In the genomic region with DNA sequence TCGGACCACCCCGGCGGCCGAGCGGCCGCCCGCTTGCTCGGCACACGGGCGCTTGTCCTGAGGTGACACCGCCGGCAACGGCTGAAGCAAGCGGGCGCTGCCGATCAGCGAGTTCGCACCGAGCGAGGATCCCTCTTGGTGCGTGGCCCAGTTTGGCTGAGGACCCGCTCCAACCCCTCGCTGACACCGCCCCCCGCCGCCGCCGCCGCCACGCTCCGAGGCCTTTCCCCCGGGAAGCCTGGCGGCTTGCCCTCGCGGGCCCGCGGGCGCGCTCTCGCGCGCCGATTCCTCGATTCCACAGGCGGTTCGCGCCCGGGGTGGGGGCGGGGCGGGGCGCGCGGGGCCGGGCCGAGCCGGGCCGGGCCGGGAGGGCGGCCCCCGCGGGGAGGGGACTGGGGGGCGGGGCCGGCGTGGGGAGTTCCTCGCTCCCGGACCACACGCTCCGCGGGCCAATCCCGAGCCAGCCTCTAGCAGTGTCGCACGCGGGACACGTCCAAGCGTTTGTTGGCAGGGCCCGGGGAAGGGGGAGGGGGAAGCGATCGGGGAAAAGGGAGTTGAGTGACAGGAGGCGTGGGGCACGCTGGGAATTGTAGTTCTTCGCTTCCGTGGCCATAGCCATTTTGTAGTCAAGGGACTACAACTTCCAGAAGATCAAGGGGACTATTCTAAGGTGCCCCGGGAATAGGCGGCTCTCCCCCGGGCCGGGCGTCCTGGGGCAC, we compare ENCODE assay signal across 8 mouse cellular contexts. TPM values are rescaled to one million over a fixed set of nuclear protein-coding genes. Genes with fewer than 3 reads are reported as not detected.
DNase-seq lines count a peak whose midpoint lies in the region; ATAC-seq lines count a peak whose summit lies in the region.

No protein-coding gene starts in this region.

- peak; percentile 55 for ATAC-seq in CD4-positive, CD25-positive, alpha-beta regulatory T cell, adult 4 months
- ATAC-seq in heart, embryonic 14.5 days (ENCODE audit: insufficient number of reproducible peaks, insufficient read depth, low FRiP score, low read depth), result peak; percentile 95
- peak; percentile 89 for ATAC-seq in liver, embryonic 13.5 days (ENCODE audit: low read depth)
- peak; percentile 95 for ATAC-seq in stomach, embryonic 16.5 days (ENCODE audit: insufficient read depth, low FRiP score)

- no peaks in the 10 kb centered on the region for H3K27me3 ChIP-seq in heart, embryonic 14.5 days (ENCODE audit: control insufficient read depth, insufficient read depth, low read length)
- no peaks in the 10 kb centered on the region for H3K27me3 ChIP-seq in liver, embryonic 13.5 days
- no peaks in the 10 kb centered on the region for H3K27me3 ChIP-seq in stomach, embryonic 16.5 days (ENCODE audit: control insufficient read depth, insufficient read depth, low read length)

- no peaks in the 10 kb centered on the region for H3K36me3 ChIP-seq in heart, embryonic 14.5 days (ENCODE audit: control insufficient read depth, insufficient read depth, low read length)
- no peaks in the 10 kb centered on the region for H3K36me3 ChIP-seq in liver, embryonic 13.5 days
- no peaks in the 10 kb centered on the region for H3K36me3 ChIP-seq in stomach, embryonic 16.5 days (ENCODE audit: control insufficient read depth, insufficient read depth, low read length)

- peak; percentile 96 for DNase-seq in c-Kit-negative CD71-positive TER-119-positive erythroid progenitor cells, embryonic 14.5 days (ENCODE audit: low read depth, low spot score)
- DNase-seq in fibroblast of lung, adult 2 months (ENCODE audit: low read depth), result peak; percentile 98
- peak; percentile 100 for DNase-seq in kidney, postnatal 14 days
- peak; percentile 98 for DNase-seq in liver, embryonic 13.5 days
- peak; percentile 99 for DNase-seq in neural tube, embryonic 10.5 days (ENCODE audit: extremely low spot score, low spot score)

- 1% methylated on average over 52 of the region's 87 CpGs for WGBS in heart, embryonic 14.5 days
- 1% methylated on average over 78 of the region's 87 CpGs for WGBS in liver, embryonic 13.5 days (ENCODE audit: insufficient replicate concordance)
- 1% methylated on average over 85 of the region's 87 CpGs for WGBS in stomach, embryonic 16.5 days

- H3K27ac ChIP-seq in heart, embryonic 14.5 days (replicated peaks in 1 of 2; ENCODE audit: control insufficient read depth in 1 of 2, insufficient read depth in 1 of 2, low read depth in 2 of 2, low read length in 2 of 2), result peak overlapping the region; percentile 96
- H3K27ac ChIP-seq in liver, embryonic 13.5 days, result peak overlapping the region; percentile 88
- H3K27ac ChIP-seq in stomach, embryonic 16.5 days (ENCODE audit: low read length), result peak overlapping the region; percentile 99

- no peaks in the 10 kb centered on the region for H3K9me3 ChIP-seq in heart, embryonic 14.5 days (ENCODE audit: control insufficient read depth, low read length)
- H3K9me3 ChIP-seq in liver, embryonic 13.5 days (replicated peaks), result no peaks in the 10 kb centered on the region
- H3K9me3 ChIP-seq in stomach, embryonic 16.5 days (replicated peaks; ENCODE audit: control insufficient read depth, low read length), result no peaks in the 10 kb centered on the region

- H3K9ac ChIP-seq in heart, embryonic 14.5 days (ENCODE audit: low read length), result peak overlapping the region; percentile 93
- H3K9ac ChIP-seq in liver, embryonic 13.5 days, result peak overlapping the region; percentile 95
- H3K9ac ChIP-seq in stomach, embryonic 16.5 days (ENCODE audit: low read length), result peak overlapping the region; percentile 96

- H3K4me3 ChIP-seq in heart, embryonic 14.5 days (ENCODE audit: control insufficient read depth in 1 of 2, insufficient read depth in 1 of 2, low read depth in 1 of 2, low read length in 2 of 2), result peak overlapping the region; percentile 81 to 89
- H3K4me3 ChIP-seq in liver, embryonic 13.5 days (replicated peaks), result peak overlapping the region; percentile 86
- peak overlapping the region; percentile 84 for H3K4me3 ChIP-seq in stomach, embryonic 16.5 days (replicated peaks; ENCODE audit: low read length)

- H3K4me2 ChIP-seq in heart, embryonic 14.5 days (ENCODE audit: low read length), result peak overlapping the region; percentile 91
- peak overlapping the region; percentile 98 for H3K4me2 ChIP-seq in liver, embryonic 13.5 days
- H3K4me2 ChIP-seq in stomach, embryonic 16.5 days (ENCODE audit: low read depth, low read length), result peak overlapping the region; percentile 94

- peaks cover 5 to 21% of the 10 kb centered on the region in 2 experiments for H3K4me1 ChIP-seq in heart, embryonic 14.5 days (ENCODE audit: control insufficient read depth in 2 of 2, insufficient read depth in 2 of 2, low read length in 2 of 2)
- H3K4me1 ChIP-seq in liver, embryonic 13.5 days (replicated peaks), result peaks cover 40% of the 10 kb centered on the region
- H3K4me1 ChIP-seq in stomach, embryonic 16.5 days (ENCODE audit: control insufficient read depth, insufficient read depth, low read length), result peaks cover 13% of the 10 kb centered on the region

RNA-seq across cellular contexts. Expression of a gene that starts 1.0 kb away (rescaled TPM):
- 10 to 100 TPM; 42.0 to 56.3 TPM for polyA plus RNA-seq in CD4-positive, CD25-positive, alpha-beta regulatory T cell, adult 4 months (2017; shearing (Covaris generic))
- 16.4 and 17.4 TPM in 2 replicates for polyA plus RNA-seq in heart, embryonic 14.5 days (2014; fragmentation: Nextera tagmentation; extraction: Ambion mirVana)
- 8.0 and 11.6 TPM in 2 replicates for polyA plus RNA-seq in liver, embryonic 13.5 days (2015; fragmentation: Nextera tagmentation; extraction: Ambion mirVana)
- 27.6 and 28.4 TPM in 2 replicates for polyA plus RNA-seq in stomach, embryonic 16.5 days (2015; fragmentation: Nextera tagmentation; extraction: Ambion mirVana)

Comparison
In these comparisons a context has a peak if more than half of its experiments do, and no peak if none do; other contexts are left out.
1. Peak in every context shown above with its lines: DNase-seq, ATAC-seq, H3K4me3 ChIP-seq and H3K27ac ChIP-seq.